Mouse (Mus musculus) megakaryocyte, embryonic 14.5 days (primary cell): ENCODE data around the gene Col4a3bp. TPM values are rescaled to one million over a fixed set of nuclear protein-coding genes. Genes with fewer than 3 reads are reported as not detected.
"Not testable (repeated sequence)": the region's sequence is repeated elsewhere in the genome, so short reads cannot be mapped to it uniquely, and the experiment has no call there.

Experiments used
- H3K27me3 ChIP-seq: replicated peaks from 2 replicates; pipeline ENCODE3; 2012; ENCODE audit warnings: inconsistent platforms
- H3K36me3 ChIP-seq: replicated peaks from 2 replicates; pipeline ENCODE3; 2012; ENCODE audit warnings: low read length, inconsistent platforms, mixed read lengths
- H3K4me1 ChIP-seq: 2 replicates; pipeline ENCODE4 v1.6.1; 2012; ENCODE audit warnings: inconsistent platforms
- H3K4me3 ChIP-seq: replicated peaks from 2 replicates; pipeline ENCODE3; 2012; ENCODE audit warnings: moderate library complexity, mild to moderate bottlenecking, inconsistent platforms
- H3K9me3 ChIP-seq: 2 replicates; pipeline ENCODE4 v1.6.1; 2012; ENCODE audit warnings: inconsistent platforms
- FLI1 ChIP-seq: IDR thresholded peaks from 2 replicates; pipeline ENCODE4 v1.6.1; 2012; ENCODE audit warnings: low read length, inconsistent platforms, mixed read lengths
- GATA1 ChIP-seq: IDR thresholded peaks from 3 replicates; pipeline ENCODE4 v1.6.1; 2012; ENCODE audit warnings: mixed read lengths, low read length, inconsistent platforms, borderline replicate concordance
- polyA plus RNA-seq: library from polyadenylated mRNA; stranded (reverse); fragments of >175 nt; gene quantifications from 2 replicates; pipeline ENCODE4 v1.2.3, GENCODE M21; 2012; ENCODE audit warnings: low replicate concordance; ENCODE audit not compliant: insufficient read depth

Gene Col4a3bp
- polyA plus RNA-seq, 1 experiment = 2.6 TPM

DNA sequence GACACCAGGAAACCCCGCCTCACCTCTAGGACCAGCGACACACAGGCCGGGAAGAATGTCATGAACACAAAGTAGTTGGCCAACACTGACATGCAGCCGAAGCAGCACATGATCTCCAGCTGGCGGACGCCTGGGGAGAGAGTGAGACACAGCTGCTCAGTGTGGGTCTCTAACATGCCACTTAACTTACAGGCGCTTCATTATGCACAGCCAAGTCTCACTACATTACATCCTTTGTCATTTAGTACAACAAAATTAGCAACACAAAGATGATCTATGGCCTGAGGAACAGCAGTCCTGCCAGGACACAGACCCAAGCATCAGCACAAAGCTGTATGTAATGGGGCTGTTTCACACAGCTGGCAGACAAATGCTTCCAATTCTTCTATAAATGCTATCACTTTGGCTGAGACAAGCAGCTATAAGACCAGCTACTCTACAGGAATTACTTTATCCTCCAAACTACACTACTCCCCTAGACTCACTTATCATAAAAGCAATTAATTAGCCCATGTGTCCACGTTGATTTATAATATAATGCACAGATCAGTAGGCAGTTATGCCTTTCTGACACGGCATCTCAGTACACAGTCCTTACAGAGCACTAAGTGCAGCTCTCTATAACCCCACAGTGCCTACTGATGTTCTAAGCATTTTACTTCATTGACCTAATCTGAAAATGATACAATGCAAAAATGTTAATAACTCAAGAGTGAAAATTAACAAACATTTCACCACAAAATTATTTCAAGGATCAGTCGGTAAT is 117.9 kb downstream of the Col4a3bp start:
- TF ChIP-seq GATA1 (no peak), FLI1 (no peak)

DNA sequence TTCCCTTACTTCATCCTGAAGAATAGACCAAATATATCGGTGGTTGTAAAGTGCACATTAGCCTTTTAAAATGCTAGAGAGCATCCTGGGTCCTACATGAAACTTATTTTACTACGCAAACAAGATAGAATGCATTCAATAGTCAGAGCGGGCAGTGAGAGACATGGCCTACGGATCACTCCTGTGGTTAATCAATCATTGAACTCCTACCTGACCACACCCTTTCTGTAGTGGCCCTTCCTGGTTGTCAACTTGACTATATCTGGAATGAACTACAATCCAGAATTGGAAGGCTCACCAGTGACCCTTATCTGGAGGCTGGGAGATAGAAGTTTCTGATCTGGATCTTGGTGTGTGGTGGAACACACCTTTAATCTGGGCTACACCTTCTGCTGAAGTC is 120.7 kb downstream of the Col4a3bp start:
- H3K4me3 ChIP-seq, H3K27me3 ChIP-seq, H3K9me3 ChIP-seq: not testable (repeated sequence)
- Histone ChIP-seq H3K36me3 (peaks cover 100% of the 10 kb centered on the region), H3K4me1 (peaks cover 89% of the 10 kb centered on the region)

More for the DNA sequence above, 117.9 kb downstream of the Col4a3bp start:
- peaks cover 100% of the 10 kb centered on the region for H3K36me3 ChIP-seq
- peaks cover 88% of the 10 kb centered on the region for H3K4me1 ChIP-seq
- no peaks in the 10 kb centered on the region for H3K9me3 ChIP-seq
- H3K4me3 ChIP-seq = peak overlapping the region; percentile 43
- H3K27me3 ChIP-seq = no peaks in the 10 kb centered on the region

DNA sequence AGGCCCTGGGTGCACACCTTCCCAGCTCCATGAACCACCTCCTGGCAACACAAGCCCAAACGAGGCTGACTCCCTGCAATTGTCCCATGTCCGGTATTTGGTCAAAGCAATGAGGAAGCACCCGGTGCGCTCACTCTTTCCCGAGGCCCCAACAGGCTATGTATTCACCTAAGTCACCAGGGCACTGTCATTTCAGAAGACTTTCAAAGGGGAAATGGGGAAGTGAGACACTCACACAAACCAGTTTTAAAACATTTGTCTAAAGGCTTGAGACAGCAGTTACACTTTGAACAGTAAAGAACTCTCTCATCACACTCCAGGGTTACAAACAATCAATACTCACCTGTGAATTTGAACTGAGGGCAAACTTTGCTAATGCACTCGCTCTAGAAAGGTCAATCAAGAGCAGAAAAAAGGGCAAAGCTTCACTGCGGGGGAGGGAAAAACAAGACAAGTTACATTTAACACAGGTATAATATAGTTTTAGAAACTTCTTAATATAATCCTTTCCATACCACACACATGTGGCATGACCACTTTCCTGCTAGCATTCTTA is 122.1 kb downstream of the Col4a3bp start:
- TF ChIP-seq GATA1 (no peak), FLI1 (no peak)
- Histone ChIP-seq H3K4me3 (no peak overlapping the region), H3K4me1 (peaks cover 75% of the 10 kb centered on the region), H3K27me3 (no peaks in the 10 kb centered on the region), H3K36me3 (peaks cover 99% of the 10 kb centered on the region), H3K9me3 (no peaks in the 10 kb centered on the region)

DNA sequence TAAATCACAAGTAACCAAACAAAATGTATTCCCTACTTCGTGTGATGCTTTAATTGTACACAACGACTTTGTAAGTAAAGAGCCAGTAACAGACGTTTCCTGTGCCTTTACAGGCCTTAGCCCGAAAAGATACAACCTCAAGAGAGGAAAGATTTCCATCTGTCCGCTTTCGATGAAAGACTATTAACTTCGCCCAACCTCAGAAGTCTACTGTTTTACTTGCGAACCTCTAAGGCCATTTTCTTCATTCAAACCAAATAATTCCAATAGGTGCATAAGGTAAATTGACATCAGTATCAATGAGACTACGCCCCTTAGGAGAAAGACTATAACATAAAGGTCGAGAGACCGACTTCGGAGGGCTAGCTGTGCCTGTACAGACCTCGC is 127.6 kb downstream of the Col4a3bp start:
- H3K27me3 ChIP-seq = no peaks in the 10 kb centered on the region
- peaks cover 51% of the 10 kb centered on the region for H3K4me1 ChIP-seq
- no peak for TF ChIP-seq FLI1
- no peak for TF ChIP-seq GATA1
- H3K9me3 ChIP-seq = no peaks in the 10 kb centered on the region
- peak overlapping the region; percentile 97 for H3K4me3 ChIP-seq
- peaks cover 44% of the 10 kb centered on the region for H3K36me3 ChIP-seq

DNA sequence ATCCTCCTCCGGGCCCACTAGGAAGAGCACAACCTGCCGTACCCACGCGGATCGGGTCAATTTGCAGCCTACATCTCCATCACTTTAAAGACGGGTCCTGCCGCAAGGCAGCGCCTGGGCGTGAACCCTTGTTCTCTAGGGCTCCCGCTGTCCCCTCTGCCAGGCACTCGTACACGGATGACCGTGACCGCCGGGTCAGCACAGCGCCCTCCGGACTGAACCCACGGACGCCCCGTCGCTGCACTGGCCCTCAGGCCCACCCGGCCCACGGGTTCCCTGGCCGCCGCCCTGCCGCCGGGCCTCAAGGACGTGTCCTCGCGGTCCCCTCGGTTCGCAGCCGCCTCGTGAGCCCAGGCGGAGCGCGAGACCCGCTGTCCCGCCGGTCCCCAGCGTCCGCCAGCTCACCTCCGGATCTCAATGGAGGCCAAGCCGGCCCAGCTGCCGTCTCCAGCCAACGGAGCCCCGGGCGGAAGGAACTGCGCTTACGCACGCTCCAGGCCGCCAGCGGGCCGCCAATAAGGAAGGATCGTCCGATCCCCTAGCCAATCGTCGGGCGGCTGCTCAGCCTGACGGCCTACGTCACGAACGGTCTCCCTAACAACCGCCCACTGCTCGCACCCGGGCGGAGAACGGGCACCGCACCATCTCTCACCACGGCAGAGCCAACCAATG is 128.1 kb downstream of the Col4a3bp start, which contains the start of gene Hmgcr:
Hmgcr (minus strand) TSS at position 531 of the 672 bp plus-strand sequence.
- TF ChIP-seq FLI1 = no peak
- no peak for TF ChIP-seq GATA1
- peaks cover 46% of the 10 kb centered on the region for H3K4me1 ChIP-seq
- H3K9me3 ChIP-seq = no peaks in the 10 kb centered on the region
- H3K27me3 ChIP-seq = no peaks in the 10 kb centered on the region
- peaks cover 39% of the 10 kb centered on the region for H3K36me3 ChIP-seq
- H3K4me3 ChIP-seq = peak within 1 kb of the TSS; percentile 97

DNA sequence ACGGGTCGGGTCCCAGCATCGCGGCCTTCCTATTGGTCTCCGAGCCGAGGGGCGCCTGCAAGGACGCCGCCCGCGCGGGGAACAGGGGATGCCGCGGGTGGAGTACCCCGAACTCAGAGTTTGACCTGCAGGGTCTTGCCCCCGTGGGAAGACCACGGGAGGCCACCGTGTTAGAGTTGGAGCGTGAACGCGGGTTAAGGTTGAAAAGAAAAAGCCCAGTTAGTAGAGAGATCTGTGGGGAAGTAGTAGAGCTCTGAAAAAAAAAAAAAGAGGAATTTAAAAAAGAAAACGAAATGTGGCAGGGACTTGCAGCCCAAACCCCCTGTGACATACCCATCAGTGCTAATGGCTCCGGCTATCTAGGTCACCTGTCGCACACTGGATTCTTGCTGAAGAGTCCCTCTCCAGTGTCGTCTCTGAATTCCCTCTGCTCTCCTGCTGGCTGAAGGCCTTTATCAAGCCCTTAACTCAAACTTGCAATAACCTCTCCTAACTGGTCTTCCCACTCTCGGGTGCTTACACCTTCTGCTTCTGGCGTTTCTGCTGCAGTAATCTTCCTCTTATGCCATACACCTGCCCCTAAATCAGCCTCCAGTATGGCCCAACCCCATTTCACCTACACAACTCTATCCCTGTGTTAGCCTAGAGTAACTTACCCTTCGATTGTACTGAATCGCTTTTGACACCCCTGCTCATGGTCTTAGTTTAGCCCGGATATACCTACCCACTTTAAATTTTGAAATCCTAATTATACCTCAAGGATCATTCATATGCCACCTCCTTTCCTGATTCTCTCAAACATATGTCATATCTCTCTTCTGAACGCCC is 128.9 kb downstream of the Col4a3bp start:
- Histone ChIP-seq H3K4me1 (peaks cover 40% of the 10 kb centered on the region), H3K9me3 (no peaks in the 10 kb centered on the region), H3K4me3 (peak overlapping the region; percentile 97), H3K27me3 (no peaks in the 10 kb centered on the region), H3K36me3 (peaks cover 31% of the 10 kb centered on the region)
- TF ChIP-seq FLI1 (no peak), GATA1 (no peak)

DNA sequence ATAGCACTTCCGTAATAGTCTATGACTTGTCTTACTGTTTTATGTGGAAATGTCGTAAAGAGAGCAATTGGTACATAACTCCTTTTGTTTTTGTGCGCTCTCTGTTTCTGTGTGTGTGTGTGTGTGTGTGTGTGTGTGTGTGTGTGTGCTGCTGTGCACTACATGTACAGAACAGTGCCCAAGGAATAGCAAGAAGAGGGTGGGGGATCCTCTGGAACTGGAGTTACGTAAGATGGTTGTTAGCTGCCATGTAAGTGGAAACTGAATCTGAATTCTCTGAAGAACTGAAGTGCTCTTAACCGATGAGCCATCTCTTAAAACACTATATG is 129.5 kb downstream of the Col4a3bp start:
- Histone ChIP-seq H3K36me3 (peaks cover 26% of the 10 kb centered on the region), H3K4me3 (peak overlapping the region; percentile 97), H3K9me3 (no peaks in the 10 kb centered on the region), H3K27me3 (no peaks in the 10 kb centered on the region), H3K4me1 (peaks cover 37% of the 10 kb centered on the region)
- TF ChIP-seq FLI1 (no peak), GATA1 (no peak)

DNA sequence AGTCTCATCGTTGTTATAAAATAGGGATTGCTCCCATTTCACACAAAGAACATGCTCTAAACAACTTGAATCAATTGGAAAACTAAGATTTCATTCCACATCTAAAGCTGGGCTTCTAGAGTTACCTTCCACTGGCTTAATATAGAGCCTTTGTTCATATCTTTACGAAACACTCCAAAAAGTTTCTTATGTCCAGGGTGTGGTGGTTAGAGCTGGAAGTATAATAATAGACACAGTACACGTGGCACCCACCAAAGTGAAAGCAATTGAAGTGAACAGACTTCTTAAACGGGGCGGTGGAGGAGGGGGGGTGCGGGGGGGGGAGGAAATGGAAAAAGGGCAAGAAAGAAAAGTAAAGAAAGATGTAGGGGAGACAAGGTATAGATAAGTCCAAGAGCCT is 129.9 kb downstream of the Col4a3bp start:
- Histone ChIP-seq H3K4me3 (no peak overlapping the region), H3K27me3 (no peaks in the 10 kb centered on the region), H3K4me1 (peaks cover 36% of the 10 kb centered on the region), H3K36me3 (peaks cover 22% of the 10 kb centered on the region), H3K9me3 (no peaks in the 10 kb centered on the region)
- TF ChIP-seq FLI1 (no peak), GATA1 (no peak)

DNA sequence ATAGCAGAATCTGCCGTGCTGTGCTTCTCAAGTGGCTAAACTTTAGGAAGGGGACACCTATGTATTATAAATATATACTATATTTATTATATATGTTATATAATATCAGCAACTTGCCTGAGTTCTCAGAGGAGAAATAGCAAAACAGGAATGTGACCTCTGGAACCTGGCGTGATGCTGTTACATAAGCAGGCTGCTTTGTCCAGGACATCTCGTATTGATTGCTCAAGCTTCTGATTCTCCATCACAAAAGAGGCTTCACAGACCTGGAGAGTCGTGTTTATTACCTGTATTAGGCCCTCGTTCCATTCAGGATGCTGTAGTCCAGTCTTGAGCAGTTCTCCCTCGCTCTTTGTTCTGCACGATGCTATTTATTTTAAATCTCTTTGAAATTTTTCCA is 131.4 kb downstream of the Col4a3bp start:
- TF ChIP-seq FLI1 (no peak), GATA1 (no peak)
- H3K4me3 ChIP-seq = no peak overlapping the region
- H3K36me3 ChIP-seq = peaks cover 6% of the 10 kb centered on the region
- H3K9me3 ChIP-seq = 0 out of 2 replicates have a peak, but pooled peaks cover 4% of the 10 kb centered on the region
- H3K27me3 ChIP-seq = no peaks in the 10 kb centered on the region
- H3K4me1 ChIP-seq = peaks cover 39% of the 10 kb centered on the region

DNA sequence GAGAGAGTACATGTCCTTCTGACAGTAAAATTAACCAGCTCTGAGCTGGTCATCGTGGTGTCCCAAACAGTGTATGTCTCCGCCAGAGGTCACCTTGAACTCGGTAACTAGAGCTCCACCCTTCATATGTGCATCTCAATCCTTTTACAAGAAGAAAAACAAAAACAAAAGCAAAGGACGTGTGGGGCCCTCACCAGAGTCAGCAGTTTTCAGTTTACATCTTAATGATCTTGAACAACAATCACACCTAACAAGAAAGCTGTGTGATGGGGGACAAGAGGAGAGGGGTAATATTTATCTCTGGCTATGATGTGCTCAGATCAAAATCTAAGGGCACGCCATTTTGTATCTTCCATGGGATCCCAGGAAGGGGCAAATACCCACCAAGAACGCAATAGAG is 133.3 kb downstream of the Col4a3bp start:
- no peak overlapping the region for H3K4me3 ChIP-seq
- H3K9me3 ChIP-seq = peaks cover 10% of the 10 kb centered on the region; the same call in 1 of the 2 replicates
- TF ChIP-seq FLI1 = no peak
- no peak for TF ChIP-seq GATA1
- no peaks in the 10 kb centered on the region for H3K27me3 ChIP-seq
- H3K4me1 ChIP-seq = peaks cover 57% of the 10 kb centered on the region
- peaks cover 3% of the 10 kb centered on the region for H3K36me3 ChIP-seq
